Mouse (Mus musculus): ENCODE measurements at regions not wholly inside any gene's neighbourhood (a gene's known extent, or its start where the extent isn't known, plus 50 kb on each side); places are given as distances from the start of the nearest gene placed in this dataset.

DNA sequence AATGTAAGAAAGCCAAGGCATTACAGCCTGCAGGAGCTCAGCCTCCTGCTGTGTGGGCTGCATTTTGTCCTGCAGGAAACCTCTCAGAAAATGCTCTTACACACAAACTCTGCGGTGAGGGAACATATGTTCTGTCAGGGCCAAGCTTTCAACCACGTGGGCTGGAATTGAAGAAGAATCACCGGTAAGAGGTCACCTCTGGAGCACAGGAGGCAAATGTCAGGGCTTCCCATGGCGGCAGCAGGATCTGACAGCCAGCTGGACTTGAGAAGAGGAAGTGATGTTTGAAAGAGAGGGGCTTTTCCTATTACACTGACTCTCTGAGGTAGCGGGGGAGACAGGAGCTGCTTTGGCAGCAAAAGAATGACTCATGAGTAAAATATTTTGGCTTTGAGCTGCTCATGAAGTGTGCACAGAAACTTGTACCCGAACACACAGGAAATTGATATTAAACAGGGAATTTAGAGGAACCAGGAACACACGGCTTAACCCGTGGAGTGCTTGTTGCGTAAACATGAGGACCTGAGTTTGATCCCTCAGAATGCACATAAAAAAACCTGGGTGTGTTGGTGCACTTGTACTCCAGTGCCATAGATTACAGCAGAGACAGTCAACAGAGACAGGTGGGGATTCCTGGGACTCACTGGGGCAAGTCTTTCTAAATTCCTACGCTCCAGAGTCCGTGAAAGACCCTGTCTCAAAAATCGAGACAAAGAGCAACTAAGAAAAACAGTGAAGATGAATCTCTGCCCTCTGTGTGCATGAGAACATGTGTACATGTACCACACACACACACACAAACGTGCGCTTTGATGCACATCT, 848.1 kb upstream of the A1bg start:
- DNase-seq (ENCODE audit: low spot score), result no peak

DNA sequence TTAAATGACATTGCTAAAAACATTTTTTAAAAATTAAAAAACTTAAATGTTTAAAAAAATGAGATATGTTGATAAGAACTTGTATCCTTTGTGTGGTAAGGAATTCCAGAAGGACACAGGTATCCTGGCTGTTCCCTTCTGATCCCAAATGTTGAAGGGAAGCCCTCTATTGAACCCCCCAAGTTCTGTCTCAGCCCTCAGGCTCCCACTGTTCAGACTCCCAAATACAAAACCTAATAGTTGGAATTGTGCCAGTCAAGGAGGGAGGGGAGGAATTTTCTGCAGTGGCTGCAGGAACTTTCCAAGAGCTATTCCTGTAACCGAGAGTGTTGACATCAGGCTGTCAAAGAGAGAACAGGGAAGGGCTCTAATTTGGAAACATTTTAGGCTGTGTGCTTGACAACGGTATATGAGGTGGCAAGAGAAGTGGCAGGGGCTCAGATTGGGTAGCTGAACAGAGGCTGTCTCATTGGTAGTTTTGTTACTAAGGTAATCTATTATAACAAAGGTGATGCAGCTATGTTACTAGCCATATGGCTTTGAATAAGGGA, 843.8 kb upstream of the A1bg start:
- DNase-seq (ENCODE audit: low spot score), result no peak

DNA sequence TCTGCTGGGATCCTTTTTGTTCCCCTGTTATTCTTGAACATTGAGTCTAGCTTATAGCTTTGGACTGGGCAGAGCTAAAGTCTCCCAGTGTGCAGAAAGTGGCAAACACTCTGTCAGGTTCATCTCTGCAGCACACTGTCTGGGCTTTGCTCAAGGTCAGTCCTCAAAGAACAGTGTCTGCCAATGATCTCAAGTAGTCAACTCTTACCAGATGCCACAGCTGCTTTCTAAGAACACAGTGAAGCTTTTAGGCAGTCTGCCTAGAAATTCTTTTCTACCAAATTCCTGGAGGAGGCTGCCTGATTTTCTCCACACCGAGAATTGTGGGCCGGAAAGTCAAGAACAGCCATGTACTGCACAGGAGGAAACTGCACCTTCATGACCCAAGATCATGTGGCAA, 831.0 kb upstream of the A1bg start:
- no peak for DNase-seq (ENCODE audit: low spot score)

DNA sequence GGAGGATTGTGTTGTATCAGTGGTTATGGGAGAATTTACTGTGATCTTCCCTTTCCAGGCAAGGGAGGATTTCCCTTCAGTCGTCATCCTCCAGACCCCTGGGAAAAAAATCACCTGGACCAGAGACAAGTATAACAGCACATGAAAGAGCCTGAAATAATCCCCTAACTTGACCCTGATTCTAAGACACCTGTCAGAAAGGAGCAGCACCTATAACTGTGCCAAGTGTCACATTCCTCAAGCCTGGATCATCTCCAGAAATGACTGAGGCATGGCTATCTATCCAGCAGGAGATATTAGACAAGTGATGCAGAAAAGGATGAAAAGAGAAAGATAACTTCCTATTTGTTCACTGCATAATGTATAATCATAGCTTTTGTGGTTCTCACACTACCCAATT, 800.9 kb upstream of the A1bg start:
- DNase-seq (ENCODE audit: low spot score), result no peak

DNA sequence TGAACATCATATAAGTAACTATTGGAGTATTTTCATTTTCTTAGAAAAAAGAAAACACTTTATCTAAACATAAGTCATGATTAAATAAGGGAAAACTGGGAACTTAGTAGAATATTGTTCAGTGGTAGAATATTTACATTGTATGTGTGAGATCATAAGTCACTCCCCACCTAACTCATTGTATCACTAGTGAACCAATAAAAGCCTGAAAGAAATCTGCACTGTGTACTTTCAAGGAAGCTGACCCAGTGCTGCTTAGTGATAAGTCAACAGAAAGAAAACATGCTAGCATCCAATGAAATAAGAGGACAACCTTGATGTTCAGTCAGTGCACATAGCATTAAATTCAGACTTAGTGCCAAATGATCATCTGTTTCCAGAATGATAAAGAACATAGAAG, 795.7 kb upstream of the A1bg start:
- DNase-seq (ENCODE audit: low spot score), result no peak

DNA sequence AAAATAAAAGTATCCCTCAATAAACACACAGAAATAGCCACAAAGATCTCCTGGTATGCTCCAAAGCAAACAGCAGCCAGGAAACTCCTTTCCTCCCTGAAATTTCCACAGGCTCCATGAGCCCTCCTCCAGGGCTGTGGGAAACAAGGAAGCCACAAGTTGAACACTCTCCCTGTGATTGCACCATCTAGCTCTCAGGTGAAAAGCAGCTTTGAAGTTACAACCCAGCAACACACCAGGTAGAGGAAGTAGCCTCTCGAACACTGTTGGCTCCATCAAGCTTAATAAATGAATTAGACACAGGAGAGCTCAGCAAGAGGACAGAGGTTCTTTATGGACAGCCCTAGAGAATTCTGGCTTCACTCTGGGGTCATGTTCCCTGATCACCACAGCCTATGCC, 794.4 kb upstream of the A1bg start:
- DNase-seq (ENCODE audit: low spot score), result no peak

DNA sequence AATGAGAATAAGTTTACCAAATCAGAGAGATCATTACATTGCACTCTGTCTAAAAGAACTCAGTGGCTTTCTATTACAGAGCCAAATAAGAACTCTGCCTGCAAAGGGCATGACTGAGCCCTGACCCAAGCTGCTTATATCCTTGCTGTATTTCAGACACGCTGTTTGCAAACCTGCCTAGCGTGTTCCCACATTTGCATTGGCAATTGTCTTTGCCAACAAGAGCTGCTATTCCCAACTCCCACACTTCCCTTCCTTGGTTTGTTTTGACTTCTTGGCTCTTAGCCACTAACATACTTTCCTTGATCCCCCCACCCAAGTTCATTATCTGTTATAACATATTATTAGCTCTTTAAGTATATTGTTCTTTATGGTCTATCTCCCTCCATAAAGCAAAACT, 791.1 kb upstream of the A1bg start:
- no peak for DNase-seq (ENCODE audit: low spot score)

DNA sequence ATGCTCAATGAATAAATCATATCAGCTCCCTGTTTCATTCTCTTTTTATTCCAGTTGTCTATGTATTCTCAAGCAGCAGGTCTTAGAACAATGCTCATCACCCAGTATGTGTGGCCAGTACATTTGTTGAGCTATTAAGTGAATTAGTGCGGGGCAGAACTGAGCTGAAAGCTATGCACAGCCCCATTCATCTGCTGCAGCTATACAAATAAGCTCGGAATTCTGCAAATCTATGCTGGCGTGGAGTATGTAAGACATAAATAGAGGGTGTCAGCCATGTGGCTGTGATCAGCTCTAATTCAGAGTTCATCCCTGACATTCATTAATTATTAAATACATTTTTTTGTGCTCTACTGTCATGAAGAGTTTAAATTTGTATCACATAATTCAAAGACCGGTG, 786.1 kb upstream of the A1bg start:
- no peak for DNase-seq (ENCODE audit: low spot score)

DNA sequence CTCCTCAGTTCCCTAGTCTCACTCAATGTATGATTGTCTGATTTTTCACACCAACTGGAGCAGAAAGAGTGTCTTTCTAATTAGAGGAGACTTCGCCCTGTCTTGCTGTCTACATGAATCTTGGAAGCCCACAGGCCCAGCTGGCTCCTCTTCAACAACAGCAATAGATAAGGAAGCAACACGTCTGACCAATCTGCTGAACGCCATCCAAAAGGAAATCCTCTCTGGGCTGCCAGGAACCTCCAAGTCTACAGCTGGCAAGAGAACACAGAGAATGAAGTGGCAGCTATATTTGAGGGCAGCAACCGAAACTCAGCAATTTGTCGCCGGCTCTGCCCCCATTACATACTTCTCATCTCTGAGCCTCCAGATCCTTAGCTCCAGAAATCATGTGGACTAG, 785.1 kb upstream of the A1bg start:
- DNase-seq (ENCODE audit: low spot score), result no peak

DNA sequence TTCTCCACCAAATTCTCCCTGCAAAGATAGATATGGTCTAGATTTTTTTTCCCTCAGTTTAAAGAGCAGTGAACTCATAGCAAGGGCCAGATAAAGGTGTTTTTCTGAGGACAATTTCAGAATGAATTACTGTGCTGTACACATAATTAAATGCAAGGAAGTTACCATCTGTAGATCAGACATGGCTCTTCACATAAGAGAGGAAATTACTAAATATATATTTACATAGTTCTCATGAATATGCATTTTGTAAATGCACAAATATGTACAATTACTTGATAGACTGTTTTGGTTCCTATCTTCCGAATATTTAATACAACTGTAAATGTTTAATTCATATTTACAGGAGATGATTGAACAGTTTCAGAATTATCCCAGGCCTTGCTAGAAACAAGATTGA, 769.9 kb upstream of the A1bg start:
- DNase-seq (ENCODE audit: low spot score), result no peak

DNA sequence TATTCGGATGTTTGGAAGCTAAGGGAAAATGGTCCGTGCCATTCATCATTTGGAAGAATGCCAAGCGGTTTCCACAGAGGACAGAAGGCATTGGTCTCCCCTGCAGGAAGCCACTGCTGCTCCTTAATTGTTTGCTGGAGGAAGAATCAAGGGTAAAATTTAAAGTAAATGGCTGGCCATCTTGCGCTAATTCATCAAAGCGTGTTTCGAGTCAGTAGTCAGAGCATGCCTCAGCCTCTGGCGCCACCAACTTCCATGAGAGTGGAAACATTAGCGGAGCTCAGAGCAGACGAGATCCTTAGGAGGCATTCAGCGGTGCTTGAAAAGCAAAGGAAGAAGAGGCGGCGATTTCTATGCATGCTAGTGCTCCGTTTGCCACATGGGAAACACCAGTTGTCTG, 767.6 kb upstream of the A1bg start:
- DNase-seq (ENCODE audit: low spot score), result no peak

DNA sequence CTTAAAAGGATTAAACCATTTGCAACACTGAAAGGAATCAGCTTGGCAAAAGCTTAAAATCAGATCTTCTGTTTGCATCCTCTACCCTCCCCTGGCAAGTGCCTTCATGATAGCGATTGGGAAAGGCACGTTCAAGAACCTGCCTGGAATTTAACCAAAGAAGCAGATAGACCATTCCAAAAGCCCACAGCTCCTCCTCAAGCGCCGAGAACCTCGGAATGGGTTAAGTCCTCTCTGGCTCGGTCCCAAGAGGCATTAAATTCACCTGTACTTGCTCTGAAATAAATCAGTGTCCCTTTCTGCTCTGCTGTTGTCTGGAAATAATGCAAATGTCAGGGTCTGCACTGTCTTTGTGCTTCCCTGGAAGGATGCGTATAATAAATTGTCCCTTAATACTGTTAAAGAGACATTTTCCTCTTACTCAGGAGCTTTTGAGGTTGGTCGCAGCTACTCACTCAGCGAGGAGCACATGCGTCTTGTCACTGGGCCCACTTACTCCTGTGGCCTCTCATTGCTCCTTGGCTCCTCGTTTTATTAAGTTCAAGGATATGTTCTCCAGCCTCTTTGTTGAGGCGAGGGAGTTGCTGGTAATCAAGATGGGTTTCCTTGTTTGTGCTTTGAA, 767.1 kb upstream of the A1bg start:
- no peak for DNase-seq (ENCODE audit: low spot score)

DNA sequence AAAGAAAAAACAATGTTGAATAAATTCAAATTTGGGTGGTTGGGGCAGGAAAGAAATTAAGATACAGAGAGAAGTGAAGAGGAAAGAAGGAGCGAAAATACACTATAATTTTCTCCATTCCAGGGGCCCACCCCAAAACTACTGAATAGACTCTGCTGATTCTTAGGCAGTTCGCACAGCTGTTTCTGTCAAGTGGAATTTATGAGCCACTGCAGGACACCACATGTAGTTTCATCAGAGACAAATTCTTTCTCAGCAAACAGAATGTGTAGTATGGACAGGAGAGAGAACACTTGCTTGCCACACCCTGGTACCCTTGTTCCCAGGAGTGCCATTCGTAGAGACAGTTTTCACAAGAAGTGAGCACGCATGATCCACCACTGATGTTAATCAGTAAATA, 760.2 kb upstream of the A1bg start:
- DNase-seq (ENCODE audit: low spot score), result no peak

DNA sequence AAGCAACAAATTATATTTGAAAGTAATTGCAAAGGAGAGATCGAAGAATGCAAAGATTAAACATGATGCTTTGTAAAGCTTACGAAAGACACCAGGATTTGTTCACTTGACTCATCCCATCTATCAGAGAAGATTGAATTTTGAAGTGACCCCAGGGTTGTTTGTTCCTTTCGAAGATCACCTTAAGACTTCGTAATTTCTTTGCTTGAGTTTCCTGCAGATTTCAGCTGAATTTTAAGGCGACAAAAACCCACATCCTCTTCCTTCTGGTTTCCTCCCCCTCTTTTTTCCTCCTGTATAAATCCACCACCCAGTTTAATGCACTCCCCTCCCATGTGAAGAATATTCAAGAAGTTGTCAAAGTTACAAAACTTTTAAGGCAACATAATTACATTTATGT, 747.7 kb upstream of the A1bg start:
- no peak for DNase-seq (ENCODE audit: low spot score)

DNA sequence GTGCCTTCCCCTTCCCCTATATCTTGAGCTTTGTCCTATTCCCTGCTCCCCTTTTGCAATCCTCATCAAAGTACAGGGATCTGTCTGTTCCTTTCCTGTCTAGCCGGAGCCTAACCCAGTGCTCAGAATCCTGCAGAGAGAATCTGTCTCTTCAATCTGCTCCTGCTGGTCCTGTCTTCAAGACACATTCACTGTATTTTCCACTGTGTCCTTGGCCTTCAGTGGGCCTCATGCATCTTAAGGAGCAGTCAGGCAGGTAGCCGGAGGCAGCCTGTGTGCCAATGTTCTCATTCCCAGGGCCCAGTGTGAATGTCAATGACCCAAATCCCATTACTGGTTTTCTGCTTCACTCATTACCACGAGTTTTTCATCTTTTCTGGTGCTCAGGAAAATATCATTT, 737.8 kb upstream of the A1bg start:
- no peak for DNase-seq (ENCODE audit: low spot score)

DNA sequence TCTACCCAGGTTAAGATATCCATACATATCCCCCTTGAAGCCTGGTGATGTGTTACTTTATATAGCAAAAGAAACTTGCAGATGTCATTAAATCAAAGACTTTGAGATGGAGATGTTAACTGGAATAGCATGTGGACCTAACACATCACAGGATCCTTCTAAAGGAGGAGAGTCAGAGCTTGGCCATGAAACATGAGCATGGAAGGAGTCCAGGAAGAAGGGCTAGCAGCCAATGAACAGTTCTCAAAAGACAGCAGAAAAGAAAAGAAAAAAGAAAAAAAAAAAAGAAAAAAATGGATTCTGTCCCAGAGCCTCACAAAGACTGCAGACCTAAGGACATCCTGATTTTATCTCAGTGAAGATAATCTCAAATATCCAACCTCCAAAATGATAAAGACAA, 734.1 kb upstream of the A1bg start:
- no peak for DNase-seq (ENCODE audit: low spot score)

DNA sequence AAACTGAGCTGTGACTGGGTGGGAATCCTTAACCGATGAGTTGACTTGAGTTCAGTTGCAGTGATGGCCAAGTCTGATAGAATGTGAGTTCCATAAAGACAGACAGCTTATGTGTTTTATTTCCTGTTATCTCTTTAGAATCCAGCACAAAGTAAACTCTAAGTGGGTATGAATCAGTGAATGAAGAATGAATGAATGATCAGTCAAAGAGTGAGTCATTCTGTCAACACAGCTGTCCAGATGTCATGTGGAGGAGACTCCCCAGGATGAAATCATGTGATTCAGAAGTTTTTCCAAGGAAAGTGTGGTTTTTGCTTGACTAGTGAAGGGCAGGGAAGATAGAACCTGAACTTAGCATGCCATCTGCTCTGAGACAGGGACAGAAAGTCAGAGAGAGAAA, 732.0 kb upstream of the A1bg start:
- DNase-seq (ENCODE audit: low spot score), result no peak

DNA sequence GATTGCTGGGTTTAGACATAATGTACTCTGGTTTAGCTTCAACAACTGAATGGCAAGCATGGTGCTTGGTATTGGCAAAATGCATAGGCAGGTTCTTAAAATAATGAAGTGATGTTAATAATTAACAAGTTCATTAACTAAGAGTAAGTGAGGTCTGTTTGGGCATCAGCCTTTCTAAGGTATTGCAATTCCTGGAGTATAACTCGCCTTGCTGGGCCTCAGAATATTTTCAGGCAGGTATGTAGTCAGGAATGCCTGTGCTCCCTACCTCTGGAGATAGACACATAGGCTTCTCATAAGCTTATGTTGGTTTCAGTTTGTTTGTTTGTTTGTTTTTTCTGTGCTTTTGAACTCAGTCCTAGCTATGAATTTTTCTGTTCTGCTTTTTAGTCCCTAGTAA, 731.0 kb upstream of the A1bg start:
- no peak for DNase-seq (ENCODE audit: low spot score)

DNA sequence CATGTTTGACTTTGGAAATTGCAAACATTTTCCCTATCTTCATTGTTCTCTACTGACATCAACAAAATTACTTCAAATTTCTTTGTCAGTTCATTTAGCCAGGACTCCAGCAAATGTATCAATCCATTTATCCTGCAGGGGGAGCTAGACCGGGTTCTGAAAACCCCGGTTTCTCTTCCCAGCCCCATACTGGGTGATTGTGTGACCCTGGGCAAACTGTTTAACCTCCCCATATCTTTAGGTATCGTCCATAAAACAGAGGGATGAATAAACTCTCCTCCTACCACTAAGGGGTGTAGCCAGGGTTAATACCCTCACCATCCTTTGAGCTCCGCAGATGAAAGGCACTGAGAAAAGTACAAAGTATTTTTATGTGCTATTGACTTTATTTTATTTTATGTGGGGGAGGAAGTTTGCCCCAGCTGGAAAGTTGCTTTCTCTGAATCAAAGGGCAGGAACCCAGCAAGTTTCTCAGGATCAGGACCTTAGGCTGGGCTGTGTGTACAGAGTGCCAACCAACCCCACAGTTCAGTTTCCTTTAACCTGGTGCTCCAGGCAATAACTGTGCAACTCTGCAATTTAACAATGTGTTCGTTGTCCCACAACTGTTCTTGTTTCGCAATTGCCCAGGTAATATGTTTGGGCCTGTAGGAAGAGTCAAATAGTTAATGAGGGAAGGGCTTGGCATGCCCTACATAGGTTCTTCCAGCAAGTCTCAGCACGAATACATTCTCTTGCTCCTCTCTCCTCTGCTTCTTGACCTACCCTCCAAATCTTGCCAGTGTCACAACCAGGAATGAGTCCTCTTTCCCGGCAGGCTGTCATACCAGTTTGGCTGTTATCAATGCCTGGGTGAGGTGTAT, 696.1 kb upstream of the A1bg start:
- no peak for DNase-seq (ENCODE audit: low spot score)

DNA sequence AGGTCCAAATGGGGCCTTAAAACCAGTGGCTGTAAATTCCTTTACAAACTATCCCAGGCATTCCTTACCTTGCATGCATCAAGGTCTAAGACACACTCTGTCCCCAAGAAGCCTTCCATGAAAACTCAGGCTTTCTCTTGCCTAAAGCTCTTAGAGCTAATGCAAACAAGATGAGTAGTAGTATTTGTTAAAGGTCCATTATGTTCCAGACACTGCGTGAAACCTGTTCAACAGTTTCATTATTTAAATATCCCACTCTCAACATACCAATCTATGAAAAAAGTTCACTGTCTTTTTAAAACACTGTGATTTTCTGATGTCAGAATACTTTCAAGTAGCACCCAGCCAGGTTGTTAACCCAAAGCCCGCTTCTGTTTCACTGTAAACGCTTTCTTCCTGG, 687.9 kb upstream of the A1bg start:
- DNase-seq (ENCODE audit: low spot score), result no peak

DNA sequence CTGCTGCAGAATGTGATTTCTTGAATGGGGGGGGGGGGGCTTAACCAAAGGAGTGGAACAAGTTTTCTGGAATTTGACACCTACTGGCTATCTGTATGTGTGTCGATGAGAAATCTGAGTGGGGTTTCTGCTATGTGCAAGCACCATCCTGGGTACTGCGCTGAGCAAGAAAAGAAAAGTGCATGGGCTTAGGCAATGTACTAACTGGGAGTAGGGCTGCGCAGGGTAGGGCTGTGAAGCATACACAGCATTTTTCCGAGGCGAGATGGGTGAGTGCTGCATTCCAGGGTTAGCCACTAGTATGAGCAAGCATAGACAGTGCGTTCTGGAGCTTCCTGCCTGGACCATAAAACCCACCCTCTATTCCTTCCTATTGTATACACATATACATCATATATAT, 686.8 kb upstream of the A1bg start:
- no peak for DNase-seq (ENCODE audit: low spot score)

DNA sequence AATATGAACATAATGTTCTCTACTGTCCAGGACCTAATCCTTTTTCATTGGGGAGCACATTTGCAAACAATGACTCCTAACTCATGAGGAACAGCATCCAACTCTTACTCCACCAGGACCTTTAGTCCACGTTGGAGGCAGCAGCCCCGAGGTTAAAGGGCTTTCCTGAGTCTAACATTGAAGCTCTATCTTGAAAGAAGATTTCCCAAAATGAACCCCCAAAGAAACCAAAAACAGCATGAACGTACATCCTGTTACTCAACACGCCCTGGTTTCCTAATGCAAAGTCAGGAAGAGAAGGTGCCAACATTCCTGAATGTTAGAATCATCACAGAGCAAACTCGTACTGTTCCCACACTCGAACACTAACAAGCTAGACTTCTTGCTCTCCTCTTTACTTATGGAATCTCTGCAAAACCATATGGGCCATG, 685.5 kb upstream of the A1bg start:
- no peak for DNase-seq (ENCODE audit: low spot score)

DNA sequence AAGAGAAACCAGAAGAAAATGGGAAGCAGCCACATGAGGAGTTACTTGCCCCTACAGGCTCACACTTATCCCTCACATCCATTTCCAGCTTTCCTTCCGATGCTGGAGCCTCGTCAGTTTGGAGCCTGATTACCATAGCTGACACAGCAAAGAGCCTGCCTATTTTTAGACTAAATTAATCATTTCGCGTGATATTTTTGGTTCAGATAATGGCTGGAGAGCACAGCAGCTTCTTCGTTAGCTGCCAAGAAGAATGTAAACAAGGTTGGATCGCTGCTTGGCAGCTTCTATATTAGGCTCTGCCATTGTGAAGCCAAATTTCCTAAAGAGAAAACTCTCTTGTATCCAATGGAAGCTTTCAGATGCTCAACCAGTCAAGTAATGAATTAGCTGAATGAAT, 676.9 kb upstream of the A1bg start:
- no peak for DNase-seq (ENCODE audit: low spot score)
